Mouse (Mus musculus): ENCODE results near the gene Cd248. TPM values are rescaled to one million over a fixed set of nuclear protein-coding genes. Genes with fewer than 3 reads are reported as not detected.

Cd248 gene
- polyA plus RNA-seq, 1 experiment from 2014 or later, result not detected

DNA sequence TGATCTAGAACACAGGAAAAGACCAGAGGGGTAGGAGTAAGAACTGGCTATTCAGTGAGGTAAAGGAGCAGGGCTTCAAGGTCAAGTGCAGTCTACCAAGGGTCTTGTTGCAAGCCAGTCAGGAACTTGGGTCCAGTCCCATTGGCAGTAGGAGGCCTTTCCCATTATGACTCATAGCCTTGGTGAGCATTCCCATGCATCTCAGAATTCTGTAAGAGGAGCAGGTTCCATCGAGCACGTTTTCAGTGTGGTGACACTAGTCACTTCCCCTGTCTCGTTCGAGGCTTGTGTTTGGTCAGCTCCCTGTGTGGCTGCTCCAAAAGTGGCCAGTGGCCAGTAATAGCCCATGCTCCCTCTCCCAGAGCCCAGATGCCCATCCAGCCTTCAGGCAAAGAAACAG lies 22.3 kb upstream of the Cd248 start:
- H3K4me3 ChIP-seq (ENCODE audit: inconsistent target), result no peak overlapping the region
- no peak overlapping the region for H3K27ac ChIP-seq
- H3K79me2 ChIP-seq (ENCODE audit: inconsistent target), result peaks cover 44% of the 10 kb centered on the region
- H3K36me3 ChIP-seq (ENCODE audit: inconsistent target), result peaks cover 46% of the 10 kb centered on the region
- WGBS (ENCODE audit: missing documents), result 81% methylated on average over 4 of the region's 4 CpGs

DNA sequence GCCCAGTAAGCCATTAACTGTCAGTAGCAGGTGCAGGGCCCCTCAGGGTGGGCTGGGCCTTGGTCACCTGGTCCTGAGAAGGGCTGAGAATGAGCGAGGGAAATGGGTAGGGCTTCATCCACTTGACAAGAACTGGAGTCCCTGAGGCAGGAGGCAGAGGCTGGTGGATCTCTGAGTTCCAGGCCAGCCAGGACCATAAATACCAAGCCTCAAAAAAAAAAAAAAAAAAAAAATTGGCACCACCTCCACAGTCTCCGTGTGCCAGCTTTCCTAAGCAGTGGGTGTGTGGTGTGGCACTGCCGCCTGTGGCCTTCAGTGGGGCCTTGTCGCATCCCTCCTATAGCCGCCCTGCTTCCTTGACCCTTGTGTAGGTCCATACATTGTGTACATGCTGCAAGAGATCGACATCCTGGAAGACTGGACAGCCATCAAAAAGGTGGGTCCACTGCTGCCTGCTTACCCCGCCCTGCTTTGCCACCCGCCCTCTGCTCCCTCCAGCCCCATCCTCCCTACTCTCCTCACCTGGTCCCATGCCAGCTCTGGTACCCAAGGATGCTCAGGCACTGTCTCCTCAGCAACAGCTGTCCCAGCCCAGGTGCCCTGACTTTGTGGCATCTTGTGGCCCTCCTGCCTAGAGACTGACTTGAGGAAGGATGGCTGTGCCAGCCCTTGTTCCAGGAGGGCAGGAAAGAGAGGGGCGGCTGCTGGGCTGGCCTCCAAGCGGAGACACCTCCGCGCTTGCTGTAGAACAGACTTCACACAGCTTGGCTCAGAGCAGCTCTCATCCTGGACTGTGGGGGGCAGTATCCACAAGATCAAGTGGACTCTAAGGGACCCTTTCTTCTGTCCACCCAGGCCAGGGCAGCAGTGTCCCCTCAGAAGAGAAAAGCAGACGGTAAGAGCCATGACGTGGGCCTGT lies 19.5 kb upstream of the Cd248 start:
- Histone ChIP-seq H3K36me3 (ENCODE audit: inconsistent target) (peaks cover 46% of the 10 kb centered on the region), H3K27ac (no peak overlapping the region), H3K4me3 (ENCODE audit: inconsistent target) (no peak overlapping the region), H3K79me2 (ENCODE audit: inconsistent target) (peaks cover 22% of the 10 kb centered on the region)
- WGBS (ENCODE audit: missing documents), result 97% methylated on average over 12 of the region's 14 CpGs

DNA sequence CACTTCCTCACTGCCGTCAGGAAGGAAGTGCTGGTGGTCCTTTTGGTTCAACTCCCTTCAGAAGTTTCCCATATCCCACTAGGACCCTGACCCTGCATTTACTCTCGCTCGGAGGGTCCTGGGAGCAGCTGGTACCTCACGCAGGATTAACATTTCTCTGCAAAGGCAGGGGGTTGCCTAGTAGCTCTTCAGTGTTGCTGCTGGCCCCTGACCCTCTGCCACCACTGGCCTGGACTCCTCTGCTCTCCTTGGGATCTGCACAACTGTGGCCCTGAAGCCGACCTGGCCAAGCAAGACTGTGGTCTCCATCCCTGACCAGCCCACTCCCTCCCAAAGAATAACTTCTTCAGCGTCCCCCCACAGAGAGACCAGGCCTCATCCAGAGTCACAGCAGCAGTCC lies 18.6 kb upstream of the Cd248 start:
- H3K4me3 ChIP-seq (ENCODE audit: inconsistent target), result no peak overlapping the region
- WGBS (ENCODE audit: missing documents), result 86% methylated on average over 6 of the region's 6 CpGs
- peaks cover 13% of the 10 kb centered on the region for H3K79me2 ChIP-seq (ENCODE audit: inconsistent target)
- H3K27ac ChIP-seq, result no peak overlapping the region
- H3K36me3 ChIP-seq (ENCODE audit: inconsistent target), result peaks cover 46% of the 10 kb centered on the region

DNA sequence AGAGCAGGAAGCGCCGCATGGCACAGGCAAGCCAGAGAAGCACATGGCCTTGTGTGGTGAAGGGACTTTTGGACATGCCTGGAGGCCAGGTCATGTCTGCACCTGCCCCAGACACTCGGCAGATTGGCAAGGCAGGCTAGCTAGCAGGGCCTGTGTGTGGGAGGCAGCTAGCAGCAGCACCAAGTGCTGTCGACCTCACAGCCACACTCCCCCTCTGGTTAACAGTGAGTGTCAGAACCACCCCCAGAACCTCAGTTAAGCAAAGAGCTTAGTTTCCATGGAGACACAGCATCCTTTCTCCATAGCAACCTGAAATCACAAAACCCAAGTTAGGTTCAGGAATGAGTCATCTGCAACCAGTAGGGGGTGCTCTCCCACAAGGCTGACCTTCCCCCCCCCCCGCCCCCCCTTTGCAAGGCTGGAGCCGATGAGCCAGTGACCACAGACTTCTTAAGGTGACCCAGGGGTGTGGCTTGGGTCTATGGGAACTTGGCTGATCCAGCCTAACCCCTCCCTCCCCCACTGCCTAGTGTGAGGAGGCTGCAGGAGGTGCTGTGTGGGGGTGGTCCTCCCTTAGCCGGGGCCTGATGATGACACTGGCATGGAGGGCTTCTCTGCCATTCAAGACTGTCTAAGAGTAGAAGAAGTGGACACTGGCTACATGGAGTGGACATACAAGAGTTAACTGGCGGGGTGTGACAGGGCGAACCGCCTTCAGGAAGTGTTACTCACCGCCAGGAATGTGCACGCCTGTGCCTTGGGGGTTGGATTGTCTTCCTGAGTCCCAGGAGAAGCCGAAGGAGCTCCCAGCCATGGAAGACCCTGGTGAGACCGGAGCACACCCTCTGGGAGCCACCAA lies 17.6 kb upstream of the Cd248 start, which contains the start of gene Rin1:
Gene Rin1 (plus strand): TSS at position 435 of the 859 bp plus-strand sequence.
- Histone ChIP-seq H3K4me3 (ENCODE audit: inconsistent target) (no peak within 1 kb of the TSS), H3K36me3 (ENCODE audit: inconsistent target) (peaks cover 46% of the 10 kb centered on the region), H3K27ac (no peak within 1 kb of the TSS), H3K79me2 (ENCODE audit: inconsistent target) (peaks cover 5% of the 10 kb centered on the region; the same call in 1 of the 2 replicates)
- WGBS (ENCODE audit: missing documents), result 31% methylated on average over 12 of the region's 14 CpGs

DNA sequence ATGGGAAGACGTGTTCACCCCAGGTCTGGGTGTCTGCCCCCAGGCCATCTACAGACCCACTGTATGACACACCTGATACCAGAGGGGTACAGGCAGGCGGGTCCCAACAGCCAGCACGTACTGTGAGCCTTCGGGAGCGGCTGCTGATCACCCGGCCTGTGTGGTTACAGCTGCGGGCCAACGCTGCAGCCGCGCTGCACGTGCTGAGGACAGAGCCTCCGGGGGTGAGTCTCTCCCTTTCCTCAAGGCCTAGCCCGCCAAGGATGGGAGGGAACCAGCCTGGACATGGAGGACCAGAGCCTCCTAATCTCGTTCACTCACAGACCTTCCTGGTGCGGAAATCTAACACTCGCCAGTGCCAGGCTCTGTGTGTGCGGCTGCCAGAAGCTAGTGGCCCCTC lies 16.8 kb upstream of the Cd248 start:
- H3K4me3 ChIP-seq (ENCODE audit: inconsistent target), result no peak overlapping the region
- H3K79me2 ChIP-seq (ENCODE audit: inconsistent target), result no peaks in the 10 kb centered on the region
- no peak overlapping the region for H3K27ac ChIP-seq
- 34% methylated on average over 17 of the region's 17 CpGs for WGBS (ENCODE audit: missing documents)
- peaks cover 39% of the 10 kb centered on the region for H3K36me3 ChIP-seq (ENCODE audit: inconsistent target)

DNA sequence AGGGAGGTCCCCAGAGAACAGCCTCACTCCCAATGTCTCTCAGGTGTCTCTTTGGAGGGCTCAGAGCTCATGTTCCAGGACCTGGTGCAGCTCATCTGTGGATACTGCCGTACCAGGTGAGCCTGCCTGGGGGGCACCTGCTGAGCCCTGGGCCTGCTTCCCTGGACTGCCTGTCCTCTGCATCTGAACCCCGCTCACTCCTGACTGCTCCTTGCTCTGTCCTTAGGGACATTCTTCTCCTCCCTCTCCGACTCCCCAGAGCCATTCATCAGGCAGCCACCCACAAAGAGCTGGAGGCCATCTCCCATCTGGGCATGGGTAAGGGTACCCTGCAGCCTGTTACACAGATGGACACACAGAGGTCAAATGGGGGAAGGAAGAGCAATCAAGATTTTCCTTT lies 16.4 kb upstream of the Cd248 start:
- no peak overlapping the region for H3K4me3 ChIP-seq (ENCODE audit: inconsistent target)
- WGBS (ENCODE audit: missing documents), result 86% methylated on average over 3 of the region's 3 CpGs
- H3K36me3 ChIP-seq (ENCODE audit: inconsistent target), result peaks cover 34% of the 10 kb centered on the region
- no peak overlapping the region for H3K27ac ChIP-seq
- H3K79me2 ChIP-seq (ENCODE audit: inconsistent target), result no peaks in the 10 kb centered on the region

DNA sequence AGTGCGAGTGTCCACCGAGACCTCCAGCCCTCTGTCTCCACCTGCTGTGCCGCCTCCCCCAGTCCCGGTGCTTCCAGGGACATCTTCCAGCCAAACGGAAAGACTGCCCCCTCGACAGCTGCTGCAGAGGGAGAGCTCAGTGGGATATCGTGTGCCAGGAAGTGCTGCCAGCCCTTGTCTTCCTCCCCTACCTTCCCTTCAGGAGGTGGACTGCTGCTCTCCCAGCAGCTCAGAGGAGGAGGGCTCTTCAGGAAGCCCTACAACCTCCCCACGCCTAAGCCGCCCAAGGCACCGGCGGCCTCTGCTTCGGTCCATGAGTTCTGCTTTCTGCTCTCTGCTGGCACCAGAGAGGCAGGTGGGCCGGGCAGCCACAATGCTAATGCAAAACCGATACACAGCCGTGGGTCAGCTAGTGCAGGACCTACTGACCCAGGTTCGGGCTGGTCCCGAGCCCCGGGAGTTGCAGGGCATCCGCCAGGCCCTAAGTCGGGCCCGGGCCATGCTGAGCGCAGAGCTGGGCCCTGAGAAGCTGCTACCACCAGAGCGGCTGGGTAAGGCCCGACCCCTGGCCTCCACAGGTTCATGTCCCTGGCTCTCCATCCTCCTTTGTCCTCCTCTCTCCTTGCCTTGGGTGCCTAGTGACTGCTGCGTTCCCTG lies 15.6 kb upstream of the Cd248 start:
- Histone ChIP-seq H3K36me3 (ENCODE audit: inconsistent target) (peaks cover 27% of the 10 kb centered on the region; the same call in 1 of the 2 replicates), H3K4me3 (ENCODE audit: inconsistent target) (no peak overlapping the region), H3K79me2 (ENCODE audit: inconsistent target) (no peaks in the 10 kb centered on the region), H3K27ac (no peak overlapping the region)
- 53% methylated on average over 22 of the region's 25 CpGs for whole genome bisulfite sequencing (ENCODE audit: missing documents)

DNA sequence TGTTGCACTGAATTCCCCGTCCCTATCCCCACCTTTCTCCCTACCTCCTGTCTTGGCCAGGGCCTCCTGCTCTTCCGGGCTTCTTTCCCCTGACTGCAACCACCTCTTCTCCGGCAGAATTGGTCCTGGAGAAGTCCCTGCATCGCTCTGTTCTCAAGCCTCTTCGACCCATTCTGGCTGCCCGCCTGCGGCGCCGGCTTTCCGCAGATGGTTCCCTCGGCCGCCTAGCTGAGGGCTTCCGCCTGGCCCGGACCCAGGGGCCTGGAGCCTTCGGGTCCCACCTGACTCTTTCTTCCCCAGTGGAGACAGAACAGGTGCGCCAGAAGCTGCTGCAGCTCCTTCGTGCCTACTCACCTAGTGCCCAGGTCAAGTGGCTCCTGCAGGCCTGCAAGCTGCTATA lies 15.0 kb upstream of the Cd248 start:
- Histone ChIP-seq H3K4me3 (ENCODE audit: inconsistent target) (no peak overlapping the region), H3K36me3 (ENCODE audit: inconsistent target) (peaks cover 21% of the 10 kb centered on the region; the same call in 1 of the 2 replicates), H3K79me2 (ENCODE audit: inconsistent target) (no peaks in the 10 kb centered on the region), H3K27ac (no peak overlapping the region)
- WGBS (ENCODE audit: missing documents), result 86% methylated on average over 7 of the region's 17 CpGs

DNA sequence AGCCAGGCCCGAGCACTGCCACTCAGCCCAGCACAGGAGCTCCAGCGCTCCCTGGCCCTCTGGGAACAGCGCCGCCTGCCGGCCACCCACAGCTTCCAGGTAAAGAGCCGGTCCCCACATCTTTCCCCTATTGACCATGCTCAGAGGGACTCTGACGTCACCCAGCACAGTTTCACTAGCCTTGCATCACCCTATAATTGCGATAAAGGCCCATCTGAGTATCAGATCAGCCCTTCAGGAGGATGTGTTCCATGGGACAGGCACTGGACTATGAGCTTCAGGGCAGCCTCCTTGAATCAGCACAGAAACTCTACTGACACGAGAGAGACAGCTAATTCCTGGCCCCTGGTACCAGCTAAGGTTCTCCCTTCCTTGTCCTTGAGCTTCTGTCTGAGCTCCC lies 14.0 kb upstream of the Cd248 start:
- 51% methylated on average over 9 of the region's 9 CpGs for WGBS (ENCODE audit: missing documents)
- H3K4me3 ChIP-seq (ENCODE audit: inconsistent target), result no peak overlapping the region
- peaks cover 10% of the 10 kb centered on the region; the same call in 1 of the 2 replicates for H3K36me3 ChIP-seq (ENCODE audit: inconsistent target)
- H3K27ac ChIP-seq, result no peak overlapping the region
- H3K79me2 ChIP-seq (ENCODE audit: inconsistent target), result no peaks in the 10 kb centered on the region

DNA sequence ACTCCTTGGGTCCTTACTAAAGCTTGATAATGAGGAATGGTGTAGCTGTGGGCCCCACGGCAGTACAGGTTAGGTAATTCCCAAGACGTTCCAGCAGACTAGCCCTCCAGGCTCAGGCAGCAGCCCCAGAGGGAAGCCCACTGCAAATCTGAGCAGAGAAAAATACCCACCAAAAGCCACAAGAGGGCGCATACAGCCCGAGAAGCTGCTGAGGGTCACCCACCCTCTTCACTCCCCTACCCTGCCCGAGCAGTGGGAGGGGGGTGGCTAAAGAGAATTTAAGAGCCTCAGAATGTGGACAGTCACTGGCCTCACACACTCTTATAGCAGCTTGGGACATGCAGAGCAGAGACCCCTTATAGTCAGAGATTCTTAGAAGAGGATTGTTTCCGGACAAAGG lies 11.6 kb upstream of the Cd248 start:
- 29% methylated on average over 4 of the region's 6 CpGs for WGBS (ENCODE audit: missing documents)
- no peak overlapping the region for H3K27ac ChIP-seq
- H3K79me2 ChIP-seq (ENCODE audit: inconsistent target), result no peaks in the 10 kb centered on the region
- no peak overlapping the region for H3K4me3 ChIP-seq (ENCODE audit: inconsistent target)
- no peaks in the 10 kb centered on the region for H3K36me3 ChIP-seq (ENCODE audit: inconsistent target)

DNA sequence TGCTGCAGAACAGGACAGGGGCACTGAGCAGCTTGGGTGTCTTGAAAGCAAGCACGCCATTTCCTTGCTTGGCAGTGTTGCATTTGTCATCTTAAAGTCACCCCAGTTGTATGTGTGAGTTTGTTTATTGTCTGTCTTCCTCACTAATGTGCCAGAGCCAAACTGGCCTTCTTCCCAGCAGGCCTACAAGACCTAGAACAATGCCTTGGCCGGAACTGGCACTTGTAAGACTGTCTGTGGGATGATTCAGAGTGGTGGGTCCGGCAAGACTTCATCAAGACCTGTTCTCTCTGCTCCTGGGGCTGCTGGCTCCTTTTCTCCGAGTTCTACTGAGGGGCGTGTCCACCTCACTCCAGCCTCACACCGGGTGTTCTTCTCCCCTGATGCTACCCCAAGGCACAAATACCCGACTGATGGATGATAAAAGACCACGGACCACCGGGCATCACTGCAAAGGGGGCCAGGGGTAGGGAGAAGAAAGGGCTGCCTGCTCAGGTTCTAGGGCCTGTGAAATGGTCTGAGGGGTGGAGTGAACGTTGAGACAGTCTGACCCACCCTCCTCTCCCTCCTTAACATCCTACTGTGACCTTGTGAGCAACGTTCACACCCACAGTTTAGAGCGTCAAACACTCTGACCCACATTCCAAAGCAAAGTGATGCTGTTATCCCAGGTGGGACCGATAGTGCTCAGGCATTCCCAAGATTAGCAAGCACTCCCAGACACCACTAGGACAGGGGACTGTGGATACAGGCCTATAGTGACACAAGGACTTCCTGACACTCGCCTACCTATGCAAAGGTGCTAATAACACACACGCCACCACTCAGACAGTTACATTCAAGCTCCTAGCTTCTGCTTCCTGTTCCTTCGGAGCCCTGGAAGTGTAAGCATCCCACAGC lies 9.8 kb upstream of the Cd248 start:
- H3K36me3 ChIP-seq (ENCODE audit: inconsistent target), result no peaks in the 10 kb centered on the region
- no peak overlapping the region for H3K4me3 ChIP-seq (ENCODE audit: inconsistent target)
- no peak overlapping the region for H3K27ac ChIP-seq
- 81% methylated on average over 14 of the region's 16 CpGs for whole genome bisulfite sequencing (ENCODE audit: missing documents)
- no peaks in the 10 kb centered on the region for H3K79me2 ChIP-seq (ENCODE audit: inconsistent target)

DNA sequence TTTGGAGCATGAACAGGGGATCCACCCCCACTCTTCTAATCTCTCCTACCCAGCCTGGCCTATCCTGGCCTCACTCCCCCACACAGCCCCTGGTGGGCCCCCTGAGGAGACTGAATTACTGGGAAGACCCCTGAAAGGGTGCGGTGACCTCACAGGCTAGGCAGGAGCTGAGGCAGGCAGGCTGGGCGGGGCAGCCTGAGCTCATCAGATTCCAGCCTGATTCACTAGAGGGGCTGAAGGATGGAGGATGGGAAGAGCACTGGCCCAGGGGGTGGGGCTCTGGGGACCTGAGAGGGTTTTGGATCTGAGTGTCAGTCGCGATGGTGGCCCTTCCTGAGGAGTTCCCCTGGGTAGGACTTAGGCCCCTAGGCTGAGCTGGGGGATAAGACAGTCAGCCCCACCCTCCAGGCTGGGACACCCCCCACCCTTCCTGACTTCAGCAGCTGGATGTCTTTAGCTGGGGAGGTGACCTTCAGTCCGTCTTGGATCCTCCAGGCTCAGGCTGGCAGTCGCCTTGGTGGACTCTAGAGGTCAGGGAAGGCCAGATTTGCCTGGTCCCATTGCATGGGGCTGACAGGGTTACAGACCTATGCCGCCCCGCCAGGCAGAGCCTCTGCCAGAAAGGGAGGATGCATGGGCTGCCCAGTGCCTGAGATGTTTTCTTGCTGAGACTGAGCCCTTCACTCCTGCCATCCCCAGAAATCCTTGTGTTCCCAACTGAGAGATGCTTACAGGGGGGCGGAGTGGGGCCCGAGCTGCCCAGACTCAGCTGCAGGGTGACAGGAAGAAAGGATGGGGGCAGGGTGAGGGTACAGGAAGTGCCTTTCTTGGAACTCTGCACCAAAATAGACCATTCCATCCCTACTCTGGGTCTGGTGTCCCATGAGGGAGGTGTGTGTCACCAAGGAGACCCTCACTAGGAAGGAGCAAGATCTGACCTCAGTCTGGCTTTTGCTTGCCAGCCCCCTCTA lies 8.8 kb upstream of the Cd248 start:
- H3K36me3 ChIP-seq (ENCODE audit: inconsistent target), result no peaks in the 10 kb centered on the region
- WGBS (ENCODE audit: missing documents), result 54% methylated on average over 10 of the region's 10 CpGs

More for the DNA sequence above, 8.8 kb upstream of the Cd248 start:
- Histone ChIP-seq H3K79me2 (ENCODE audit: inconsistent target) (no peaks in the 10 kb centered on the region), H3K4me3 (ENCODE audit: inconsistent target) (no peak overlapping the region), H3K27ac (no peak overlapping the region)
